Mouse (Mus musculus): ENCODE data around the gene Cwc27. TPM values are rescaled to one million over a fixed set of nuclear protein-coding genes. Genes with fewer than 3 reads are reported as not detected.
A peak's percentile ranks its signal among the peaks of the same experiment; 100 is the strongest.

Cwc27 gene
- total RNA-seq, 1 experiment from 2014 or later, result 15.0 TPM

GRCm38 (mm10) chr13:104779104-104779670, 37.8 kb downstream of the Cwc27 start:
- DNase-seq, result no peak

GRCm38 (mm10) chr13:104763193-104763592, 53.7 kb downstream of the Cwc27 start:
- no peak for DNase-seq

GRCm38 (mm10) chr13:104762401-104762800, 54.5 kb downstream of the Cwc27 start:
- no peak for DNase-seq

GRCm38 (mm10) chr13:104759381-104759780, 57.6 kb downstream of the Cwc27 start:
- DNase-seq, result no peak

GRCm38 (mm10) chr13:104747032-104747431, 69.9 kb downstream of the Cwc27 start:
- no peak for DNase-seq

- no peak for DNase-seq
These were observed 74.1 kb downstream of the Cwc27 start for GRCm38 (mm10) chr13:104742866-104743265.

GRCm38 (mm10) chr13:104729261-104730046, 87.5 kb downstream of the Cwc27 start:
- no peak for DNase-seq

GRCm38 (mm10) chr13:104727681-104728080, 89.3 kb downstream of the Cwc27 start:
- no peak for DNase-seq

- DNase-seq, result no peak
These were observed 96.8 kb downstream of the Cwc27 start for GRCm38 (mm10) chr13:104720133-104720532.

- DNase-seq, result peak; percentile 34
These were observed 122.2 kb downstream of the Cwc27 start for GRCm38 (mm10) chr13:104694612-104695355.

- no peak for DNase-seq
These were observed 124.2 kb downstream of the Cwc27 start for GRCm38 (mm10) chr13:104692710-104693109.

GRCm38 (mm10) chr13:104685537-104685936, 131.4 kb downstream of the Cwc27 start:
- DNase-seq, result no peak

- no peak for DNase-seq
These were observed 132.5 kb downstream of the Cwc27 start for GRCm38 (mm10) chr13:104684361-104685011.

- no peak for DNase-seq
These were observed 135.7 kb downstream of the Cwc27 start for GRCm38 (mm10) chr13:104681212-104681611.

GRCm38 (mm10) chr13:104661188-104661587, 155.8 kb downstream of the Cwc27 start:
- DNase-seq, result no peak

- no peak for DNase-seq
These were observed 156.8 kb downstream of the Cwc27 start for GRCm38 (mm10) chr13:104660042-104660680.

GRCm38 (mm10) chr13:104656666-104657272, 160.2 kb downstream of the Cwc27 start:
- no peak for DNase-seq

- DNase-seq, result no peak
These were observed 161.8 kb downstream of the Cwc27 start for GRCm38 (mm10) chr13:104655137-104655536.

GRCm38 (mm10) chr13:104651763-104652162, 165.2 kb downstream of the Cwc27 start:
- no peak for DNase-seq

- no peak for DNase-seq
These were observed 166.3 kb downstream of the Cwc27 start for GRCm38 (mm10) chr13:104650654-104651053.

GRCm38 (mm10) chr13:104650145-104650544, 166.8 kb downstream of the Cwc27 start:
- no peak for DNase-seq
